Mouse (Mus musculus): ENCODE data around the gene Gm42791. TPM values are rescaled to one million over a fixed set of nuclear protein-coding genes. Genes with fewer than 3 reads are reported as not detected.
A peak's percentile ranks its signal among the peaks of the same experiment; 100 is the strongest.

Gene Gm42791
- polyA plus RNA-seq, 1 experiment, result not detected

DNA sequence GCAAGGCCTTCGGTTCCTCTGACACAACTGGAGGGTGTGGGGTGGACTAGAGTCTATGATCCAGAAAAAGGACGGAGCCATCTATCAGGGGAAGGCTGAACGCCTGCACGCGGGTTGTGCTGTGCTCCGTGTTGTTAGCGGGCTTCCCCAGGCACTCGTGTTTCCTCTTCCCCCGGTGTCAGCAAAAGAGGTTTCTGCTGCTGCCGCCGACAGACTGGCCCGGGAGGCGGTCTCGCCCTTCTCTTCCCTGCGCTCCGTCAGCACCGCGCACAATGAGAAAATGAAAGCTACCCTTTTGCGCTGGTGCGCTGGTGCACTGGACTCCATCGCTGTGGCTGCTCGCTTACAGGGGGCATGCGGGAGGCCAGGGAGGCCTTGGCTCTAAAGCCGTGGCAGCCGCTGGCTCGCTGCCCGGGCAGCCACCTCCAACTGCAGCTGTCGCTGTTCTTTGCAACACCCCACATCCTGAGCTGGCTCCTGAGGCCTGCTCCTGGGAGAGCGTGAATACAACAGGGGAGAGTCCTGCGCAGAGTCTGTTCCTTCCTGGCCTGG, 36.3 kb upstream of the Gm42791 start:
- Histone ChIP-seq H3K27me3 (ENCODE audit: control insufficient read depth, insufficient read depth, low read length) (no peaks in the 10 kb centered on the region), H3K27ac (ENCODE audit: insufficient read depth, low read depth, low read length) (peak overlapping the region; percentile 72), H3K4me1 (ENCODE audit: control insufficient read depth, insufficient read depth, insufficient read length, low read length) (peaks cover 6% of the 10 kb centered on the region; the same call in 1 of the 2 replicates), H3K4me3 (ENCODE audit: low read depth, low read length) (peak overlapping the region; percentile 62), H3K36me3 (ENCODE audit: control insufficient read depth, insufficient read depth, low read length) (no peaks in the 10 kb centered on the region)
- no peak for TF ChIP-seq CTCF (IDR thresholded peaks at IDR 0.05; ENCODE audit: extremely low read depth, insufficient read length, insufficient replicate concordance, low read depth, low read length)
- peak; percentile 56; the same call in 1 of the 2 replicates for TF ChIP-seq POLR2A (IDR thresholded peaks at IDR 0.05; ENCODE audit: low read depth, low read length)
- WGBS, result under 1% methylated on average over 30 of the region's 30 CpGs

DNA sequence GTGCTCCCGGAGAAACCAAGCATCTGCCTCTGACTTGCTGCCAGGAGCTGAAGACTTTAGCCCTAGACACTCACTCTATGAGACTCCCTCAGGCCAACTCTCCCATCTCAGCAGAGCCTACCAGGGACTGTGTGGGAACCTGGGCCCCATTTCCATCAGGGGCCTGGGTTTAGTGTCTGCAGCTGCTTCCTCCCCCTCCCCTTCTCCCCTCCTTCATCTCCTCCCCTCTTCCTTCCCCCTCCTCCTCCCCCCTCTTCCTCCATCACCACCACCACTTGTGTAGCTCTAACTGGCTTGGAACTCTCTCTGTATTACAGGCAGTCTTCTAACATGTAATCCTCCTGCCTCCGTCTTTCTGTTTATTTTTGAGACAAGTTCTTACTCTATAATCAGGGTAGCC, 35.2 kb upstream of the Gm42791 start:
- TF ChIP-seq POLR2A (IDR thresholded peaks at IDR 0.05; ENCODE audit: low read depth, low read length), result no peak
- no peak for TF ChIP-seq CTCF (IDR thresholded peaks at IDR 0.05; ENCODE audit: extremely low read depth, insufficient read length, insufficient replicate concordance, low read depth, low read length)
- H3K27ac ChIP-seq (ENCODE audit: insufficient read depth, low read depth, low read length), result no peak overlapping the region
- 57% methylated on average over 2 of the region's 2 CpGs for WGBS
- no peaks in the 10 kb centered on the region for H3K27me3 ChIP-seq (ENCODE audit: control insufficient read depth, insufficient read depth, low read length)
- no peak overlapping the region for H3K4me3 ChIP-seq (ENCODE audit: low read depth, low read length)
- peaks cover 6% of the 10 kb centered on the region; the same call in 1 of the 2 replicates for H3K4me1 ChIP-seq (ENCODE audit: control insufficient read depth, insufficient read depth, insufficient read length, low read length)
- H3K36me3 ChIP-seq (ENCODE audit: control insufficient read depth, insufficient read depth, low read length), result no peaks in the 10 kb centered on the region

DNA sequence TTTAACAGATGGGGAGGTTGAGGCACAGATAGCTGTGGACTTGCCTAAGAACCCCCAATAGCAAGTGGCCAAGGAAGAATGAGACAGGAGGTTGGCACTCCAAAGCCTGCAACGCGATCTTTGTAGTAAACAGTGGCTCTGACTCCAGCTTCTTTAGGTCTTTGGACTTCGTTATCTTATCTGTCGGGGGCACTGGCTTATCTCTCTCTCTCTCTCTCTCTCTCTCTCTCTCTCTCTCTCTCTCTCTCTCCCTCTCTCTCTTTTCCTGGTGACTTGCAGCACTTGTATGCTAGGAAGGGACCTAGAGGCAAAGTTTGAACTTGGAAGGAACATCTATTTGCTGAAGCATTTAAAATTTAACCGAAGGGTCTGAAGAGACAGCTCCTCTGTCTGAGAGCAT, 33.4 kb upstream of the Gm42791 start:
- 28% methylated on average over 5 of the region's 5 CpGs for WGBS
- TF ChIP-seq POLR2A (IDR thresholded peaks at IDR 0.05; ENCODE audit: low read depth, low read length), result no peak
- no peak for TF ChIP-seq CTCF (IDR thresholded peaks at IDR 0.05; ENCODE audit: extremely low read depth, insufficient read length, insufficient replicate concordance, low read depth, low read length)

DNA sequence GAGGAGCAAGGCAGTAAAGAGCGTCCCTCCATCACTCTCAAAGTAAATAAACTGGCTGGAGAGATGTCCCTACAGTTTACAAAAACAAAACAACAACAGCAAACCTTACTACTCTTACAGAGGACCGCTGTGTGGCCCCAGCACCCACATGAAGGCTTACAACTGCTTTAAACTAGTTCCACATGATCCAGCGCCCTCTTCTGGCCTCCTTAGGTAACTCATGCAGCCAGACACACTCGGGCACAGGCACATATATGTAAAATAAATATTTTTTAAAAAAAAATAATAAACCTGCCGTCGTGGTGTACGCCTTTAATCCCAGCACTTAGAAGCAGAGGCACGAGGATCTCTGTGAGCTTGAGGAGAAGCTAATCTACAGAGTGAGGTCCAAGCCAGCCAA, 32.4 kb upstream of the Gm42791 start:
- TF ChIP-seq CTCF (IDR thresholded peaks at IDR 0.05; ENCODE audit: extremely low read depth, insufficient read length, insufficient replicate concordance, low read depth, low read length) (peak; percentile 33; the same call in 1 of the 2 replicates), POLR2A (IDR thresholded peaks at IDR 0.05; ENCODE audit: low read depth, low read length) (no peak)

More for the DNA sequence above, 33.4 kb upstream of the Gm42791 start:
- Histone ChIP-seq H3K27me3 (ENCODE audit: control insufficient read depth, insufficient read depth, low read length) (no peaks in the 10 kb centered on the region), H3K36me3 (ENCODE audit: control insufficient read depth, insufficient read depth, low read length) (no peaks in the 10 kb centered on the region), H3K27ac (ENCODE audit: insufficient read depth, low read depth, low read length) (no peak overlapping the region), H3K4me1 (ENCODE audit: control insufficient read depth, insufficient read depth, insufficient read length, low read length) (peaks cover 6% of the 10 kb centered on the region; the same call in 1 of the 2 replicates), H3K4me3 (ENCODE audit: low read depth, low read length) (no peak overlapping the region)

DNA sequence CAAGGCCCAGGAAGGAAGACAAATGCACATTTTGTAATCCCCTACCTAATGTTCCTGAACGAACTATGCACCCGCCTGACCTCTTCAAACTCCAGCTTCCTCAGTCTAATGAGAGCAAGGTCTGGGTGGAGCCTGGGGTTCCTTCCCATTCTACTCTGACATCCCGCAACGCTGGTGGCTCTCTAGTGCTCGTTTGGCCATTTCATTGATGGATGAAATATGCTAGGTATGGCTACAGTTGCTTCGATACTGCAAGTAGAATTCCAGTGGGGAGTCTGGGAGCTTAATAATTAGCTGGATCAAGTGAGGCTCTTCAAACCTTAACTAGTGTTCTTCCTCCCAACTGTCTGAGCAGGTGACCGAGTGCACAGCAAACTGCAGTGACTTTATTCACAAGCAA, 26.2 kb upstream of the Gm42791 start:
- Histone ChIP-seq H3K27ac (ENCODE audit: insufficient read depth, low read depth, low read length) (no peak overlapping the region), H3K4me3 (ENCODE audit: low read depth, low read length) (no peak overlapping the region), H3K4me1 (ENCODE audit: control insufficient read depth, insufficient read depth, insufficient read length, low read length) (no peaks in the 10 kb centered on the region), H3K36me3 (ENCODE audit: control insufficient read depth, insufficient read depth, low read length) (no peaks in the 10 kb centered on the region), H3K27me3 (ENCODE audit: control insufficient read depth, insufficient read depth, low read length) (no peaks in the 10 kb centered on the region)
- TF ChIP-seq POLR2A (IDR thresholded peaks at IDR 0.05; ENCODE audit: low read depth, low read length) (no peak), CTCF (IDR thresholded peaks at IDR 0.05; ENCODE audit: extremely low read depth, insufficient read length, insufficient replicate concordance, low read depth, low read length) (no peak)
- 14% methylated on average over 7 of the region's 7 CpGs for WGBS

More for the DNA sequence above, 32.4 kb upstream of the Gm42791 start:
- Histone ChIP-seq H3K4me1 (ENCODE audit: control insufficient read depth, insufficient read depth, insufficient read length, low read length) (peaks cover 6% of the 10 kb centered on the region; the same call in 1 of the 2 replicates), H3K27ac (ENCODE audit: insufficient read depth, low read depth, low read length) (no peak overlapping the region), H3K36me3 (ENCODE audit: control insufficient read depth, insufficient read depth, low read length) (no peaks in the 10 kb centered on the region), H3K27me3 (ENCODE audit: control insufficient read depth, insufficient read depth, low read length) (no peaks in the 10 kb centered on the region), H3K4me3 (ENCODE audit: low read depth, low read length) (no peak overlapping the region)
- WGBS, result 80% methylated on average over 8 of the region's 8 CpGs

DNA sequence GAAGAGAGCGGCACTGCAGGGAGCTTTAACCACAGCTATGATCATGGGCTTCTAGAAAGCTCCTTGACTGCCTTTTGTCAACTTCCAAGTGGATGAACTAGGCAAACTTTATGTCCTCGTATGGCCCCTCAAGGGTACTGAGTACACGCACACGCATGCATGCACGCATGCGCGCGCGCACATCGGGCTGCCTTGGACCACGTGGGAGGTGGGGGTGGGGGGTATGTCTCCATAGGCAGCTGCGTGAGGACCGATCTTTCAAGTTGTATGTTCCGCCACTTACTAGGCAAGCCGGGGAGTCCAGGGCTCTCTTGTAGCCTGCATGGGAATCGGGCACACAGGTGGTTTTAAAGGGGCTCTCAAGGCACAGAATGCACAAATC, 25.7 kb upstream of the Gm42791 start:
- no peak overlapping the region for H3K4me3 ChIP-seq (ENCODE audit: low read depth, low read length)
- no peaks in the 10 kb centered on the region for H3K36me3 ChIP-seq (ENCODE audit: control insufficient read depth, insufficient read depth, low read length)
- TF ChIP-seq CTCF (IDR thresholded peaks at IDR 0.05; ENCODE audit: extremely low read depth, insufficient read length, insufficient replicate concordance, low read depth, low read length) (no peak), POLR2A (IDR thresholded peaks at IDR 0.05; ENCODE audit: low read depth, low read length) (no peak)
- H3K4me1 ChIP-seq (ENCODE audit: control insufficient read depth, insufficient read depth, insufficient read length, low read length), result no peaks in the 10 kb centered on the region
- H3K27ac ChIP-seq (ENCODE audit: insufficient read depth, low read depth, low read length), result no peak overlapping the region
- WGBS, result 64% methylated on average over 16 of the region's 16 CpGs
- H3K27me3 ChIP-seq (ENCODE audit: control insufficient read depth, insufficient read depth, low read length), result no peaks in the 10 kb centered on the region

DNA sequence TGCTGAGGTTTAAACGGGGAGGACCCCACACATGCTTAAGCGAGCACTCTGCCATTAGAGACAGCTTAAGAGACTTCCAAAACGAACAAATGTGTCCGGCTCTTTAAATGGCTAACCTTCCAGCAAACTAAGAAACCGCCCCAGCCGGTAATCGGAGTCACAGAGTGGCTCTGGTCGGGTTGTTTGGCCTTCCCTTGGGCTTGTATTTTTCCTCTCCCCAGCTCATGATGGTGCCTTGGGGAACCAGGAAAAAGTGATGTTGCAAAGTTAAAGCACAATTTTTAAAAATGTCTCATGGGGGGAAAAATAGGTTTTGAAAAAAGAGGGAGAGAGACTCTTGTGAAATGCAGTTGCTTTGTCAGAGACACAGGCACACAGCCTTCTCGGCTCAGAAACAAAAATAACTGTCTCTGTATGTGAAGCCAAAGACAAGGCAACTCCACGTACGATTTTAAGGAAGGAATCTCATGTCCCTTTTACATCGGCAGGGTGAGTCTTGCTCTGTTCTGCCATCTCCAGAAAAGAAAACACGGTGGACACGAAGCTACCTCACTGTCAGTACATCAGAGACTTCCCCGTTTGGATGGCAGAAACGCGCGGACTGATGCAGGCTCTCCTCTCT, 25.2 kb upstream of the Gm42791 start:
- 70% methylated on average over 18 of the region's 18 CpGs for WGBS
- Histone ChIP-seq H3K4me3 (ENCODE audit: low read depth, low read length) (no peak overlapping the region), H3K4me1 (ENCODE audit: control insufficient read depth, insufficient read depth, insufficient read length, low read length) (peaks cover 2% of the 10 kb centered on the region; the same call in 1 of the 2 replicates), H3K27ac (ENCODE audit: insufficient read depth, low read depth, low read length) (no peak overlapping the region), H3K36me3 (ENCODE audit: control insufficient read depth, insufficient read depth, low read length) (no peaks in the 10 kb centered on the region), H3K27me3 (ENCODE audit: control insufficient read depth, insufficient read depth, low read length) (no peaks in the 10 kb centered on the region)
- TF ChIP-seq CTCF (IDR thresholded peaks at IDR 0.05; ENCODE audit: extremely low read depth, insufficient read length, insufficient replicate concordance, low read depth, low read length) (no peak), POLR2A (IDR thresholded peaks at IDR 0.05; ENCODE audit: low read depth, low read length) (no peak)
